Mouse (Mus musculus): ENCODE data around the gene Phf21b. TPM values are rescaled to one million over a fixed set of nuclear protein-coding genes. Genes with fewer than 3 reads are reported as not detected.
"Not testable (repeated sequence)": the region's sequence is repeated elsewhere in the genome, so short reads cannot be mapped to it uniquely, and the experiment has no call there.

Gene Phf21b
- polyA plus RNA-seq, 1 experiment from 2014 or later, result 0.41 TPM

- Histone ChIP-seq H3K27me3 (ENCODE audit: insufficient read depth, poor library complexity, severe bottlenecking) (no peaks in the 10 kb centered on the region), H3K27ac (no peak overlapping the region), H3K36me3 (peaks cover 18% of the 10 kb centered on the region), H3K9me3 (no peaks in the 10 kb centered on the region), H3K4me1 (no peaks in the 10 kb centered on the region), H3K4me3 (no peak overlapping the region)
- WGBS, result 86% methylated on average over 5 of the region's 5 CpGs
- no peak for DNase-seq (ENCODE audit: low spot score)
These were observed 55.7 kb downstream of the Phf21b start for GRCm38 (mm10) chr15:84800132-84800531.

- WGBS, result 74% methylated on average over 5 of the region's 5 CpGs
- peaks cover 9% of the 10 kb centered on the region for H3K36me3 ChIP-seq
- no peaks in the 10 kb centered on the region for H3K9me3 ChIP-seq
- DNase-seq (ENCODE audit: low spot score), result no peak
- no peaks in the 10 kb centered on the region for H3K27me3 ChIP-seq (ENCODE audit: insufficient read depth, poor library complexity, severe bottlenecking)
- H3K4me3 ChIP-seq, result no peak overlapping the region
- no peak overlapping the region for H3K27ac ChIP-seq
- no peaks in the 10 kb centered on the region for H3K4me1 ChIP-seq
These were observed 62.2 kb downstream of the Phf21b start for GRCm38 (mm10) chr15:84793649-84794048.

- Histone ChIP-seq H3K4me3 (no peak overlapping the region), H3K4me1 (no peaks in the 10 kb centered on the region), H3K27me3 (ENCODE audit: insufficient read depth, poor library complexity, severe bottlenecking) (no peaks in the 10 kb centered on the region), H3K36me3 (peaks cover 2% of the 10 kb centered on the region; the same call in 1 of the 2 replicates), H3K9me3 (no peaks in the 10 kb centered on the region), H3K27ac (no peak overlapping the region)
- WGBS, result 86% methylated on average over 10 of the region's 10 CpGs
- DNase-seq (ENCODE audit: low spot score), result no peak
These were observed 68.7 kb downstream of the Phf21b start for GRCm38 (mm10) chr15:84787161-84787560.

GRCm38 (mm10) chr15:84784812-84785211, 71.0 kb downstream of the Phf21b start:
- no peak for DNase-seq (ENCODE audit: low spot score)
- Histone ChIP-seq H3K4me3 (no peak overlapping the region), H3K9me3 (no peaks in the 10 kb centered on the region), H3K27me3 (ENCODE audit: insufficient read depth, poor library complexity, severe bottlenecking) (no peaks in the 10 kb centered on the region), H3K4me1 (no peaks in the 10 kb centered on the region), H3K36me3 (peaks cover 2% of the 10 kb centered on the region; the same call in 1 of the 2 replicates), H3K27ac (no peak overlapping the region)
- WGBS, result 91% methylated on average over 16 of the region's 16 CpGs

GRCm38 (mm10) chr15:84778587-84778986, 77.3 kb downstream of the Phf21b start:
- Histone ChIP-seq H3K4me3 (no peak overlapping the region), H3K27me3 (ENCODE audit: insufficient read depth, poor library complexity, severe bottlenecking) (0 out of 2 replicates have a peak, but pooled peaks cover 5% of the 10 kb centered on the region), H3K4me1 (0 out of 2 replicates have a peak, but pooled peaks cover 7% of the 10 kb centered on the region), H3K27ac (no peak overlapping the region), H3K9me3 (no peaks in the 10 kb centered on the region), H3K36me3 (no peaks in the 10 kb centered on the region)
- no peak for DNase-seq (ENCODE audit: low spot score)
- 61% methylated on average over 5 of the region's 5 CpGs for WGBS

- Histone ChIP-seq H3K36me3 (no peaks in the 10 kb centered on the region), H3K27ac (no peak overlapping the region)
- 60% methylated on average over 20 of the region's 20 CpGs for WGBS
These were observed 80.3 kb downstream of the Phf21b start for GRCm38 (mm10) chr15:84775421-84776174.

GRCm38 (mm10) chr15:84772191-84773111, 83.4 kb downstream of the Phf21b start:
- peaks cover 14% of the 10 kb centered on the region; the same call in 1 of the 2 replicates for H3K4me1 ChIP-seq
- H3K27ac ChIP-seq, result no peak overlapping the region
- no peaks in the 10 kb centered on the region for H3K9me3 ChIP-seq
- H3K4me3 ChIP-seq, result no peak overlapping the region
- H3K27me3 ChIP-seq (ENCODE audit: insufficient read depth, poor library complexity, severe bottlenecking), result peaks cover 16% of the 10 kb centered on the region; the same call in 1 of the 2 replicates
- DNase-seq (ENCODE audit: low spot score), result no peak
- 80% methylated on average over 21 of the region's 21 CpGs for WGBS
- no peaks in the 10 kb centered on the region for H3K36me3 ChIP-seq

More at GRCm38 (mm10) chr15:84775421-84776174, 80.3 kb downstream of the Phf21b start:
- DNase-seq (ENCODE audit: low spot score), result no peak
- H3K27me3 ChIP-seq (ENCODE audit: insufficient read depth, poor library complexity, severe bottlenecking), result 0 out of 2 replicates have a peak, but pooled peaks cover 5% of the 10 kb centered on the region
- no peak overlapping the region for H3K4me3 ChIP-seq
- no peaks in the 10 kb centered on the region for H3K9me3 ChIP-seq
- peaks cover 14% of the 10 kb centered on the region; the same call in 1 of the 2 replicates for H3K4me1 ChIP-seq

- Histone ChIP-seq H3K36me3 (no peaks in the 10 kb centered on the region), H3K27ac (no peak overlapping the region), H3K4me1 (peaks cover 13% of the 10 kb centered on the region; the same call in 1 of the 2 replicates), H3K27me3 (ENCODE audit: insufficient read depth, poor library complexity, severe bottlenecking) (peaks cover 11% of the 10 kb centered on the region; the same call in 1 of the 2 replicates), H3K4me3 (no peak overlapping the region), H3K9me3 (no peaks in the 10 kb centered on the region)
- DNase-seq (ENCODE audit: low spot score), result no peak
- 78% methylated on average over 11 of the region's 11 CpGs for WGBS
These were observed 86.1 kb downstream of the Phf21b start for GRCm38 (mm10) chr15:84769641-84770341.

- H3K4me3 ChIP-seq; H3K27ac ChIP-seq; H3K9me3 ChIP-seq; H3K36me3 ChIP-seq; DNase-seq (ENCODE audit: low spot score); H3K4me1 ChIP-seq: not testable (repeated sequence)
- peaks cover 11% of the 10 kb centered on the region; the same call in 1 of the 2 replicates for H3K27me3 ChIP-seq (ENCODE audit: insufficient read depth, poor library complexity, severe bottlenecking)
- 83% methylated on average over 4 of the region's 4 CpGs for WGBS
These were observed 87.3 kb downstream of the Phf21b start for GRCm38 (mm10) chr15:84768531-84768930.

- H3K27me3 ChIP-seq (ENCODE audit: insufficient read depth, poor library complexity, severe bottlenecking), result peaks cover 11% of the 10 kb centered on the region; the same call in 1 of the 2 replicates
- H3K9me3 ChIP-seq, result no peaks in the 10 kb centered on the region
- no peak overlapping the region for H3K27ac ChIP-seq
- 31% methylated on average over 10 of the region's 10 CpGs for WGBS
- H3K4me1 ChIP-seq, result peaks cover 8% of the 10 kb centered on the region; the same call in 1 of the 2 replicates
- DNase-seq (ENCODE audit: low spot score), result no peak
- no peaks in the 10 kb centered on the region for H3K36me3 ChIP-seq
- H3K4me3 ChIP-seq, result no peak overlapping the region
These were observed 89.2 kb downstream of the Phf21b start for GRCm38 (mm10) chr15:84766621-84767020.

GRCm38 (mm10) chr15:84763423-84763812, 92.4 kb downstream of the Phf21b start:
- H3K9me3 ChIP-seq, result no peaks in the 10 kb centered on the region
- no peaks in the 10 kb centered on the region for H3K27me3 ChIP-seq (ENCODE audit: insufficient read depth, poor library complexity, severe bottlenecking)
- H3K36me3 ChIP-seq, result no peaks in the 10 kb centered on the region
- DNase-seq (ENCODE audit: low spot score), result no peak
- 51% methylated on average over 7 of the region's 7 CpGs for WGBS
- no peak overlapping the region for H3K4me3 ChIP-seq
- no peak overlapping the region for H3K27ac ChIP-seq
- H3K4me1 ChIP-seq, result peaks cover 8% of the 10 kb centered on the region; the same call in 1 of the 2 replicates

- Histone ChIP-seq H3K4me3 (no peak overlapping the region), H3K9me3 (no peaks in the 10 kb centered on the region), H3K27me3 (ENCODE audit: insufficient read depth, poor library complexity, severe bottlenecking) (peaks cover 4% of the 10 kb centered on the region; the same call in 1 of the 2 replicates), H3K36me3 (no peaks in the 10 kb centered on the region), H3K27ac (no peak overlapping the region), H3K4me1 (peaks cover 8% of the 10 kb centered on the region; the same call in 1 of the 2 replicates)
- DNase-seq (ENCODE audit: low spot score), result no peak
- 75% methylated on average over 8 of the region's 8 CpGs for WGBS
These were observed 93.0 kb downstream of the Phf21b start for GRCm38 (mm10) chr15:84762712-84763422.
